Mouse (Mus musculus): ENCODE data around the gene Kif27.

Gene Kif27

DNA sequence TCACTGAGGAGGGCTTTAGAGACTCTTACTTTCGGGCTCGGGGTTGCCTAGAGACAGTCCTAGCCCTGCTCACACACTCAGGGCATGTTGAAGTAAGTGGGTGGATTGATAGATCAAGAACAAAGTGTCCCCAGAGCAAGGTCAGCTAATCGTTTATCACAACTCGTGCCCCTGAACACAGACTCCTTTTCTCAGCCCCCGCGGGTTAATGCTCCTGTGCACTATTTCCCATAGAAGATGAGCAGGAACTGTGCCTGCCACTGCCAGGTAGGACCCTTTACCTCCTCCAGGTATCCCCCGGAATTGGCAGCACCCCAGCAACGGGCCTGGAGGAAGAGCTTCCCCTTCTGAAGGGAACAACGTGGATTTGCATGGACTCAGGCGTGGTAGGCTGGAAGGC, 82.7 kb downstream of the Kif27 start:
- DNase-seq (ENCODE audit: low read depth), result no peak

DNA sequence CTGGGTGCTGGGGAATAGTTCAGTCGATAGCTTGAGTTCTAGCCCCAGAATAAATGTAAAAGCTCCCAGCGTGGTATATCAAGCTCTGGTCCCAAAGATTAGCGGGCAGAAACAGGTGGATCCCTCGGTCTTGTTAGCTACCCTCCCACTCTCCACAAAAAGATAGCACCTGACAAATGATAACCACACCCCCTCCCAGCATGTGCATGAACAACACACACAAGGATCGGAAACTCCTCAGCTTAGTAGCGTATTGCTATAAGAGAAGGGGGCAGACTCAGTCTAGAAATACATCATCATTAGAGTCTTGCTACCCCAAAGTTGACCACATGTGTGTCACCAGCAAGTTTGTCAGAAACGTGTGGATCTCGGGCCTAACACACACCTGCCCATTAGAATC, 83.3 kb downstream of the Kif27 start, which contains the start of gene Gkap1:
Gkap1 (minus strand) TSS at position 101 of the 400 bp plus-strand sequence.
- no peak for DNase-seq (ENCODE audit: low read depth)

DNA sequence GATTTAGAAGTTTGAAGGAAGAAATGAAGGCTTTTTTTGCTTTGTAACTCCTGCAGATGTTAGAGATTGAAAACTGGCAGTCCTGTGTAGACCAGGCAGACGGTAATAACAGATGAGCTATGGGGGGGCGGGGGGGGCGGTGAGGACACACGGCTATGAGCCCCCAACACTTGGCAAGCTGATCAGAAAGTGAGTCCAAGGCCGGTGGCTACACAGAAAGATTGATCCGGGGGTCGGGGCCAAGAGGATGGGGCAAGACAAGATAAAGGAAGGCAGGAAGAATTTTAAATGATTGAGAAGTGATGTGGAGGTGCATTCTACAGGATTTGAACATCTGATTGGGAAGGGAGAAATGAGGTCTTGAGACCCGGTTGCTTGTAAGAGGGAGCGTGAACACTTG, 83.8 kb downstream of the Kif27 start:
- DNase-seq (ENCODE audit: low read depth), result no peak

DNA sequence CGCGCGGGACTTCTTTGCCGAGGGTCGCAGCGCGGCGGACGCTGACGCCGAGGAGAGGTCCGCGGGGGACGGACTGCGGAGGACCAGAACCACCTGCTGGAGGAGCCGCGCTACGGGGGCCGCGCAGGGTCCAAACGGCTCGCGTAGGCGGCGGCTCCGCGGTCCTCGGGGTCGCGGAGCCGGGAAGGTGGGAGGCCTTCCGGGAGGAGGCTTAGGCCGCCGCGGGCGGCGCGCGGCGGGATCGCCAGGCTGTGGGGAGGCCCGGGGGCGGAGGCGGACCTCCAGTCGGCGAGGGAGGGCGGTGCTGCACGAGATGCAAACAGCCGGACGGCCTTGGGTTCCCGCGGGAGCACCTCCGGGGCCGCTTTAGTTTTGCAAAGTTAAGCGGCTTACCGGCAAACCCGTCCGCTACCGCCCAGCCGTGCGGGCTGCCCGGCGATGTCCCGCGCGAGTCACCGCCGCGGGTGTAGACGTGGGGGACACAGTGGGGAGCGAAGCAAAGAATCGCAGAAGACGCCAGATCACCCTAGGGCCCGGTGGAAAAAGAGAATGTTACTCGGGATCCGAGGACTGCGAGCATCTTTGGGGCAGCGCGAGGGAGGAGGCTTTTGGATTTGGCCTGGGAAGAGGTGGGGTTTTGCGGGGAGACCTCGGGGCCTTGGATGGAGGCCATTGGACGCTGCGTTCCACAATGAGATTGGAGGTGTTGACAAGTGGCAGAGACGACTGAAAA, 84.5 kb downstream of the Kif27 start:
- DNase-seq (ENCODE audit: low read depth), result peak; percentile 61

DNA sequence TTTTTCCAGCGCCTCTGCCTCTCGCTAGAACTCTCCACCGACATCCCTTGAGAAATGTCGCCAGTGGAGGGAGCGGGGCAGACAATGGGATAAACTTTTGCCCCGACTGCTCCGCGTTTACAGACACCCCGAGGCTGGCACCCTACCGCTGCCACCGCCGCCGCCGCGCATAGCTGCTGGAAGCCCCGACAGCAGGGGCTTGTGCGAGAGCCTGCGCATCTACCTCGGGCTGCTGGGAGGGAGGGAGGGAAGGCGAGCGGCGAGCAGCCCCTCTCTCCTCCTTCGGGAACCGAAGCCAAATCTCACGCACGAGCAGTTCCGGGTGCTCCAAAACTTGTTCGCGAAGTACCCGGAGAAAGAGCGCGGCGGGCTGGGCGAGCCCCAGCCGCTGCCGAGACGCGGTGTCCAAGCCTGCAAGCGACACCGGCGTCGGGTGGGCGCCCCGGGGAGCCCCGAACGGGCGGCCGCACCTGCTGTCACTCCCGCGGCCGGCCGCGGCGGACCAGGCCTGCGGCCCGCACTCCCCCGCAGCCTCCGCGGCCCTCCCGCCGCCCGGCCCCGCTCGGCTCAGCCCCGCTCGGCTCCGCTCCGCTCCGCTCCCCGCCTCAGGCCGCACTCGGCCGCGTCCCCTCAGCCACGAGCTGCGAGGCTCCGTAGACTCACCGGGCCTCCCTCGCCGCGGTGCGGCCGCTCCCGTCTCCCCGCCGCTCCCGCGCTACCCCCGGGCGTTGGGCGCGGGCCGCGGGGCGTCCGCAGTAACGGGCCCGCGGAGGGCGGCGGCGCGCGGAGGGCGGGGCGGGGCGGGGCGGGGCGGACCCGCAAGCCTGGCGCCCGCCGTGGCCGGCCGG, 85.3 kb downstream of the Kif27 start:
- peak; percentile 41 for DNase-seq (ENCODE audit: low read depth)

DNA sequence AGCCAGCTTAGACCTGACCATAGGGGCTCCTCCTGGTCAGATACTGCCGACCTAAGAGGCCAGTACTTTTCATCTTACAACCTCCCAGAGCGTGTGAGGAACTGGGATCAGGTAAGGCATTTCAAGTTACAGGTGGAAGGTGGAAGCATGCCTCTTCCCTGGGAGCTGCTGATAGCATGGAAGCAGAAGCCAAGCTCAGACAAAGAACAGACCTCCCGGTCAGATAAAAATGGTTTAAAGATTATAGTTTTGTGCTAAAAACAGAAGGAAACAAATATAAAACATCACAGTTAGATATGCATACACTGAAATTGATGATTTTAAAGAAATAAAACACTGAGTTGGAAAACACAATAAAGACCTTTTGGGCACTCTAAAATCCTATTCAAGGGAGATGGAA, 92.1 kb downstream of the Kif27 start:
- no peak for DNase-seq (ENCODE audit: low read depth)

DNA sequence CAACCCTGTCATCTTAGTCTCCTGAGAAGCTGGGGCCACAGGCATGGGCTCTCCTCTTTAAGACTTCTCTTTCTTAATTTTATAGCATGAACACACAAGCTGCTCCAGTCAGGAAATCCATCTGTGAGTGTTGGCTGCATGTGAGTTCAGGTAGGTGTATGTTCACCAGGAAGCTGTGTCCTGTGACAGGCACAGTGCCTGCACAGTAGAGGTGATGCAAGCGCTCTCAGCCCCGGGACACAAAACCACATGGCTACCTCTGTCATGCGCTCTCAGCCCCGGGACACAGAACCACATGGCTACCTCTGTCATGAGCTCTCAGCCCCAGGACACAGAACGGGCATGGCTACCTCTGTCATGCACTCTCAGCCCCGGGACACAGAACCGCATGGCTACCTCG, 95.4 kb downstream of the Kif27 start:
- DNase-seq (ENCODE audit: low read depth), result no peak

DNA sequence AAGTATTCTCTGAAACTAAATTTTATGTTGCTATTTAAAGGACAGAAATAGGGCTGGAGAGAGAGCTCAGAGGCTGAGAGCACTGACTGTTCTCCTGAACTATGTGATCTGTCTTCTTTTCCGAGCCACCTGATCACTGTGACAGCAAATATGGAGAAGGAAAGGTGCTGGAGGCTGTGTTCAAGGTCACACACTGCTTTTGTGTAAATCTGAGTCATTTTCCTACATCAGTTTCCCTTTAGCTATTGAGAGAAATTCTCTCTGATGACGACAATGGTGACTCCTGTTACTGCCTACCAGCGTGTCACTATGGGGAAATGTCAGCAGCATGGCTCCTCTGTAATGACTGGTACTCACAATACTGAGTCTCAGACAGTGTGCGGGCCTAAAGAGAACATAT, 97.2 kb downstream of the Kif27 start:
- DNase-seq (ENCODE audit: low read depth), result no peak

DNA sequence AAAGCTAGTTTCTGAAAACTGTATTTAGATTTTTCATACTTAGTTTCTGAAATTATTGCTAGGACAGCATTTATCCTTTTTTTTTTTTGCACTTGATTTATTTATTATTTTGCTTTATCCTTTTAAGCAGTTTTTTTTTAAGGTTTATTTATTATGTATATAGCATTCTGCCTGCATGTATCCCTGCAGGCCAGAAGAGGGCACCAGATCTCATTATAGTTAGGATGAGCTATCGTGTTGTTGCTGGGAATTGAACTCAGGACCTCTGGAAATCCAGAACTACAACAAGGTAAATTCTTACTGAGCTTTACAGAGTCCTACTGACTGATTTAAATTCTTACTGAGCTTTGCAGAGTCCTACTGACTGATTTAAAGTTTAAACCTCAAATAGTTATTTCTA, 105.7 kb downstream of the Kif27 start:
- DNase-seq (ENCODE audit: low read depth), result peak; percentile 32

DNA sequence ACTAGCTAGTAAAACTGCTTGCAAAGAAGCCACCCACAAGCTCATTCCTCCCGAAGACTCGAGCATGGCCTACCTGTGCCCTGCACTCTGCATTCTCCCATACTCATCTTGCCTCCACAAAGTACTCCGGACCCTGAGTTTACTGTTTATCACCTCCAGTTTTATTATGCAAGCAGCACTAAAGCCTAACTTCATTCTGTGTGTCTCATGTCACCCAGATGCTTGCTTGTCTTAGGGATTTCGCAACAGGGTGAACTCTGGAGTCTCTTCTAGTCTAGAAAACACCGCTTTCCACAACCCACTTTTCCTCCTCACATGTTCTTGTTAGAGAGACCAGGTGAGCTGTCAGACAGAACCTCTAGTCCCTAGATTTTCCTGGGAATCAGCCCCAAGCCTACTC, 110.0 kb downstream of the Kif27 start:
- no peak for DNase-seq (ENCODE audit: low read depth)

Data from induced T-regulatory cell, adult 2 months (primary cell).